Mouse (Mus musculus) midbrain, embryonic 11.5 days (tissue): ENCODE results near the gene Cadm1. TPM values are rescaled to one million over a fixed set of nuclear protein-coding genes. Genes with fewer than 3 reads are reported as not detected.

Experiments
- ATAC-seq: fragments of 200-750 bp; cut with Nextera tagmentation; 2 replicates; pipeline ENCODE4 v1.8.0; 2017; ENCODE audit warnings: moderate TSS enrichment, moderate library complexity; ENCODE audit not compliant: low FRiP score
- DNase-seq: peaks from one replicate; pipeline ENCODE4 v3.0.0; 2015; ENCODE audit warnings: low spot score; ENCODE audit errors: missing footprints
- H3K27ac ChIP-seq: fragments of 300-500 bp; sonication (generic); 2 replicates; pipeline ENCODE4 v1.5.1; 2014; ENCODE audit warnings: low read depth, low read length
- H3K27me3 ChIP-seq: fragments of 300-500 bp; sonication (generic); 2 replicates; pipeline ENCODE4 v1.6.1; 2014; ENCODE audit warnings: mild to moderate bottlenecking, low read length, moderate library complexity, mixed read lengths; ENCODE audit not compliant: control insufficient read depth, insufficient read depth
- H3K36me3 ChIP-seq: fragments of 300-500 bp; sonication (generic); 2 replicates; pipeline ENCODE4 v1.6.1; 2014; ENCODE audit warnings: mild to moderate bottlenecking, low read length, moderate library complexity, mixed read lengths; ENCODE audit not compliant: control insufficient read depth, insufficient read depth
- H3K4me1 ChIP-seq: fragments of 300-500 bp; sonication (generic); 2 replicates; pipeline ENCODE4 v1.6.1; 2014; ENCODE audit warnings: low read length; ENCODE audit not compliant: control insufficient read depth, insufficient read depth
- H3K4me2 ChIP-seq: fragments of 300-500 bp; sonication (generic); 2 replicates; pipeline ENCODE4 v1.6.1; 2014; ENCODE audit warnings: mild to moderate bottlenecking, moderate library complexity
- H3K4me3 ChIP-seq: fragments of 300-500 bp; sonication (generic); 2 replicates; pipeline ENCODE4 v1.5.1; 2014; ENCODE audit warnings: low read depth, low read length
- H3K9ac ChIP-seq: fragments of 300-500 bp; sonication (generic); 2 replicates; pipeline ENCODE4 v1.6.1; 2014; ENCODE audit warnings: low read length
- H3K9me3 ChIP-seq: fragments of 300-500 bp; sonication (generic); 2 replicates; pipeline ENCODE4 v1.6.1; 2016; ENCODE audit warnings: low read length; ENCODE audit not compliant: control insufficient read depth
- WGBS: fragments of 180-500 bp; shearing (Covaris S2); extraction: QIAGEN DNeasy Blood & Tissue Kit; methylation state at CpG from one replicate; pipeline ENCODE4 v1.1.7; 2014; 5-methylcytosine and 5-hydroxymethylcytosine counted together
- polyA plus RNA-seq: library from polyadenylated mRNA; unstranded; fragments of >200 nt; fragmentation: Nextera tagmentation; extraction: Ambion mirVana; gene quantifications from 2 replicates; pipeline ENCODE4 v1.2.1, GENCODE M21; 2014

Gene Cadm1
- polyA plus RNA-seq, 1 experiment from 2014 or later = 90.9 TPM

- ATAC-seq = no peak
- no peaks in the 10 kb centered on the region for H3K9me3 ChIP-seq
- WGBS = 92% methylated on average over 11 of the region's 11 CpGs
- H3K4me3 ChIP-seq = no peak overlapping the region
- no peaks in the 10 kb centered on the region for H3K36me3 ChIP-seq
- H3K27me3 ChIP-seq = no peaks in the 10 kb centered on the region; the same call in 1 of the 2 replicates
- DNase-seq = no peak
- H3K4me1 ChIP-seq = peaks cover 23% of the 10 kb centered on the region
- H3K27ac ChIP-seq = no peak overlapping the region
- H3K9ac ChIP-seq = no peak overlapping the region
- H3K4me2 ChIP-seq = no peak overlapping the region
These were observed 4.9 kb downstream of the Cadm1 start for GRCm38 (mm10) chr9:47534573-47535475.

- H3K4me2 ChIP-seq = no peak overlapping the region
These were observed 15.3 kb downstream of the Cadm1 start for GRCm38 (mm10) chr9:47545245-47545644.

GRCm38 (mm10) chr9:47545667-47546066, 15.7 kb downstream of the Cadm1 start:
- no peaks in the 10 kb centered on the region for H3K9me3 ChIP-seq
- WGBS = 57% methylated on average over 12 of the region's 12 CpGs
- no peaks in the 10 kb centered on the region for H3K36me3 ChIP-seq
- DNase-seq = no peak
- H3K4me2 ChIP-seq = no peak overlapping the region
- no peak overlapping the region for H3K27ac ChIP-seq
- ATAC-seq = no peak
- H3K4me3 ChIP-seq = no peak overlapping the region
- no peaks in the 10 kb centered on the region for H3K27me3 ChIP-seq
- no peak overlapping the region for H3K9ac ChIP-seq
- H3K4me1 ChIP-seq = peaks cover 4% of the 10 kb centered on the region; the same call in 1 of the 2 replicates

More at GRCm38 (mm10) chr9:47545245-47545644, 15.3 kb downstream of the Cadm1 start:
- H3K9ac ChIP-seq = no peak overlapping the region
- no peaks in the 10 kb centered on the region for H3K27me3 ChIP-seq
- H3K36me3 ChIP-seq = no peaks in the 10 kb centered on the region
- no peak overlapping the region for H3K4me3 ChIP-seq
- no peak overlapping the region for H3K27ac ChIP-seq
- WGBS = 80% methylated on average over 7 of the region's 7 CpGs
- DNase-seq (no peak), ATAC-seq (no peak)
- no peaks in the 10 kb centered on the region for H3K9me3 ChIP-seq
- peaks cover 4% of the 10 kb centered on the region; the same call in 1 of the 2 replicates for H3K4me1 ChIP-seq

GRCm38 (mm10) chr9:47548402-47548801, 18.4 kb downstream of the Cadm1 start:
- H3K27ac ChIP-seq = no peak overlapping the region
- DNase-seq (no peak), ATAC-seq (no peak)
- H3K4me2 ChIP-seq = no peak overlapping the region
- no peak overlapping the region for H3K9ac ChIP-seq
- WGBS = 96% methylated on average over 12 of the region's 12 CpGs
- H3K36me3 ChIP-seq = no peaks in the 10 kb centered on the region
- H3K4me3 ChIP-seq = no peak overlapping the region
- H3K9me3 ChIP-seq = no peaks in the 10 kb centered on the region
- H3K27me3 ChIP-seq = no peaks in the 10 kb centered on the region
- H3K4me1 ChIP-seq = peaks cover 4% of the 10 kb centered on the region; the same call in 1 of the 2 replicates

- no peaks in the 10 kb centered on the region for H3K9me3 ChIP-seq
- no peak overlapping the region for H3K4me3 ChIP-seq
- ATAC-seq (no peak), DNase-seq (no peak)
- 95% methylated on average over 5 of the region's 5 CpGs for WGBS
- no peaks in the 10 kb centered on the region for H3K27me3 ChIP-seq
- H3K27ac ChIP-seq = no peak overlapping the region
- peaks cover 4% of the 10 kb centered on the region; the same call in 1 of the 2 replicates for H3K4me1 ChIP-seq
- H3K9ac ChIP-seq = no peak overlapping the region
- H3K4me2 ChIP-seq = no peak overlapping the region
- H3K36me3 ChIP-seq = no peaks in the 10 kb centered on the region
These were observed 18.9 kb downstream of the Cadm1 start for GRCm38 (mm10) chr9:47548916-47549315.

GRCm38 (mm10) chr9:47552960-47553575, 23.1 kb downstream of the Cadm1 start:
- no peak for DNase-seq
- Histone ChIP-seq H3K36me3 (no peaks in the 10 kb centered on the region), H3K4me1 (no peaks in the 10 kb centered on the region), H3K4me3 (no peak overlapping the region), H3K9ac (no peak overlapping the region), H3K9me3 (no peaks in the 10 kb centered on the region), H3K27ac (no peak overlapping the region), H3K4me2 (no peak overlapping the region), H3K27me3 (no peaks in the 10 kb centered on the region)
- no peak for ATAC-seq
- WGBS = 95% methylated on average over 10 of the region's 10 CpGs

- Histone ChIP-seq H3K9ac (no peak overlapping the region), H3K4me3 (no peak overlapping the region), H3K36me3 (no peaks in the 10 kb centered on the region), H3K27ac (no peak overlapping the region), H3K9me3 (no peaks in the 10 kb centered on the region), H3K27me3 (no peaks in the 10 kb centered on the region), H3K4me2 (no peak overlapping the region), H3K4me1 (no peaks in the 10 kb centered on the region)
- WGBS = 94% methylated on average over 3 of the region's 3 CpGs
- no peak for DNase-seq
- ATAC-seq = no peak
These were observed 30.8 kb downstream of the Cadm1 start for GRCm38 (mm10) chr9:47560726-47561125.

- H3K9me3 ChIP-seq = no peaks in the 10 kb centered on the region
- WGBS = 92% methylated on average over 4 of the region's 4 CpGs
- H3K4me3 ChIP-seq = no peak overlapping the region
- H3K4me2 ChIP-seq = no peak overlapping the region
- H3K4me1 ChIP-seq = no peaks in the 10 kb centered on the region
- H3K9ac ChIP-seq = no peak overlapping the region
- H3K36me3 ChIP-seq = no peaks in the 10 kb centered on the region
- no peak overlapping the region for H3K27ac ChIP-seq
- H3K27me3 ChIP-seq = no peaks in the 10 kb centered on the region
- DNase-seq (no peak), ATAC-seq (no peak)
These were observed 31.6 kb downstream of the Cadm1 start for GRCm38 (mm10) chr9:47561596-47561995.

GRCm38 (mm10) chr9:47565088-47565487, 35.1 kb downstream of the Cadm1 start:
- Histone ChIP-seq H3K4me2 (no peak overlapping the region), H3K9ac (no peak overlapping the region), H3K36me3 (no peaks in the 10 kb centered on the region), H3K27me3 (no peaks in the 10 kb centered on the region), H3K9me3 (no peaks in the 10 kb centered on the region), H3K27ac (no peak overlapping the region), H3K4me1 (no peaks in the 10 kb centered on the region; the same call in 1 of the 2 replicates), H3K4me3 (no peak overlapping the region)
- ATAC-seq (no peak), DNase-seq (no peak)
- 62% methylated on average over 5 of the region's 5 CpGs for WGBS
